Mouse (Mus musculus) liver, embryonic 16.5 days (tissue): Measurements from ENCODE around the gene Serpinf1. TPM values are rescaled to one million over a fixed set of nuclear protein-coding genes. Genes with fewer than 3 reads are reported as not detected.

Source experiments
- ATAC-seq: fragments of 200-750 bp; cut with Nextera tagmentation; 2 replicates; pipeline ENCODE4 v1.8.0; 2017; ENCODE audit warnings: low read depth, mild to moderate bottlenecking, moderate number of reproducible peaks, moderate library complexity
- H3K27ac ChIP-seq: fragments of 300-500 bp; sonication (generic); 2 replicates; pipeline ENCODE4 v1.5.1; 2014; ENCODE audit warnings: mild to moderate bottlenecking, low read length
- H3K27me3 ChIP-seq: fragments of 300-500 bp; sonication (generic); 2 replicates; pipeline ENCODE4 v1.6.1; 2014; ENCODE audit warnings: low read depth, low read length, mixed read lengths; ENCODE audit not compliant: control insufficient read depth, insufficient read depth
- H3K36me3 ChIP-seq: fragments of 300-500 bp; sonication (generic); 2 replicates; pipeline ENCODE4 v1.6.1; 2014; ENCODE audit warnings: mild to moderate bottlenecking; ENCODE audit not compliant: control insufficient read depth, insufficient read depth
- H3K4me1 ChIP-seq: fragments of 300-500 bp; sonication (generic); 2 replicates; pipeline ENCODE4 v1.6.1; 2014; ENCODE audit warnings: low read depth, low read length, mixed read lengths; ENCODE audit not compliant: control insufficient read depth
- H3K4me2 ChIP-seq: fragments of 300-500 bp; sonication (generic); 2 replicates; pipeline ENCODE4 v1.6.1; 2014; ENCODE audit warnings: low read depth, low read length, mixed read lengths
- H3K4me3 ChIP-seq: fragments of 300-500 bp; sonication (generic); 2 replicates; pipeline ENCODE4 v1.5.1; 2014; ENCODE audit warnings: low read depth, mild to moderate bottlenecking, low read length
- H3K9ac ChIP-seq: fragments of 300-500 bp; sonication (generic); 2 replicates; pipeline ENCODE4 v1.6.1; 2014; ENCODE audit warnings: low read depth, low read length
- H3K9me3 ChIP-seq: fragments of 300-500 bp; sonication (generic); replicated peaks from 2 replicates; pipeline ENCODE4 v1.6.1; 2016; ENCODE audit warnings: low read length; ENCODE audit not compliant: control insufficient read depth
- WGBS: fragments of 180-500 bp; shearing (Covaris S2); extraction: QIAGEN DNeasy Blood & Tissue Kit; methylation state at CpG from one replicate; pipeline ENCODE4 v1.1.7; 2014; ENCODE audit not compliant: insufficient replicate concordance; 5-methylcytosine and 5-hydroxymethylcytosine counted together
- polyA plus RNA-seq: library from polyadenylated mRNA; unstranded; fragments of >200 nt; fragmentation: Nextera tagmentation; extraction: Ambion mirVana; gene quantifications from 2 replicates; pipeline ENCODE4 v1.2.1, GENCODE M21; 2015

The Serpinf1 gene
- polyA plus RNA-seq, 1 experiment from 2014 or later, result 402 TPM

DNA sequence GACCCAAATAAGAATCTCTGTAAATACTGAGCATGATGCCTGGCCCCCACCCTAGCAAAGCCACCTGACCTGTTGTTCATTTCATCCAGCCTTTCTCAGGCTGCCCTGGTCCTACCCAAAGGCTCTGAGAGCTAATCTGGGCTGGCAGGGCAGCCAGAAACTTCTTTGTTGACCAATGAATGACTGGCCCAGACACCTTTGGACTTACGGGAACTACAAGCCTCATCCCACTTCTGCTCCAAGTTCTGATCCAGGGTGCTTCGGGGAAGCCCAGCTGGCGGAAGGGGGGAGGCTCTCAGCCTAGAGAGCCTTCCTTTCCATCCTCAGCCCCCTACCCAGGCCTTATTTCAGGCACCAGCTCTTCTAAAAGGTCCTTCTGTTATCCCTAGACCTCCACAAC is 16.3 kb upstream of the Serpinf1 start:
- H3K27ac ChIP-seq, result peak overlapping the region; percentile 64
- no peak for ATAC-seq

GRCm38 (mm10) chr11:75438194-75438593 is 15.7 kb upstream of the Serpinf1 start:
- 67% methylated on average over 13 of the region's 13 CpGs for WGBS
- Histone ChIP-seq H3K9ac (peak overlapping the region; percentile 44), H3K4me1 (peaks cover 3% of the 10 kb centered on the region), H3K9me3 (0 out of 2 replicates have a peak, but pooled peaks cover 3% of the 10 kb centered on the region), H3K27ac (peak overlapping the region; percentile 64), H3K4me2 (peak overlapping the region; percentile 16; the same call in 1 of the 2 replicates), H3K27me3 (no peaks in the 10 kb centered on the region), H3K4me3 (peak overlapping the region; percentile 47), H3K36me3 (peaks cover 34% of the 10 kb centered on the region)
- no peak for ATAC-seq

More for the DNA sequence above, 16.3 kb upstream of the Serpinf1 start:
- Histone ChIP-seq H3K36me3 (peaks cover 37% of the 10 kb centered on the region), H3K27me3 (no peaks in the 10 kb centered on the region), H3K4me1 (peaks cover 3% of the 10 kb centered on the region), H3K9ac (peak overlapping the region; percentile 44), H3K4me2 (no peak overlapping the region), H3K4me3 (peak overlapping the region; percentile 47), H3K9me3 (0 out of 2 replicates have a peak, but pooled peaks cover 3% of the 10 kb centered on the region)
- 82% methylated on average over 3 of the region's 3 CpGs for whole genome bisulfite sequencing

GRCm38 (mm10) chr11:75434138-75434537 is 11.6 kb upstream of the Serpinf1 start:
- no peak overlapping the region for H3K27ac ChIP-seq

DNA sequence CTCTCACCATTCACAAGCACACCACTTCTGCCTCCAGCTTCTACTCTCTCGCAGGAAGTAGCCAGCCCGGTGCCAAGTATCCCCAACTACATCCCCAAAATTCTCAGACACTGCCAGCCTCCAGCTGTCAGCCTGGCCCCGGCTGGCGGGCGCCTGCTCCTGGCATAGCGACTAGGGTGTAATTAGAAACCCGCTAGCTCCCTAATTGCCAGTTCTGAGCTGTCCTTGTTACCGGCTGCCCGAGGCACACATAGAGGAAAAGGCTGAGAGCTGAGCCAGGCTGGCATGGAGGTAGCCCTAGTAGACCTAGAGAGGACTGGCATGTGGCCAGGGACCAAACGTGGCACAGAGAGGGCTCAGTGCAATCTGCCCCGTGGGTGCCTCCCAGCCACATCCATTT is 8.8 kb upstream of the Serpinf1 start:
- Histone ChIP-seq H3K27me3 (no peaks in the 10 kb centered on the region), H3K4me2 (no peak overlapping the region), H3K9ac (no peak overlapping the region), H3K27ac (no peak overlapping the region), H3K4me1 (no peaks in the 10 kb centered on the region; the same call in none of the 2 replicates), H3K36me3 (peaks cover 22% of the 10 kb centered on the region), H3K4me3 (no peak overlapping the region), H3K9me3 (0 out of 2 replicates have a peak, but pooled peaks cover 3% of the 10 kb centered on the region)
- ATAC-seq, result no peak
- 77% methylated on average over 11 of the region's 11 CpGs for WGBS

More at GRCm38 (mm10) chr11:75434138-75434537, 11.6 kb upstream of the Serpinf1 start:
- no peak overlapping the region for H3K4me3 ChIP-seq
- H3K9ac ChIP-seq, result no peak overlapping the region
- 0 out of 2 replicates have a peak, but pooled peaks cover 3% of the 10 kb centered on the region for H3K9me3 ChIP-seq
- ATAC-seq, result no peak
- peaks cover 22% of the 10 kb centered on the region for H3K36me3 ChIP-seq
- no peaks in the 10 kb centered on the region; the same call in 1 of the 2 replicates for H3K4me1 ChIP-seq
- 76% methylated on average over 5 of the region's 5 CpGs for WGBS
- H3K4me2 ChIP-seq, result no peak overlapping the region
- H3K27me3 ChIP-seq, result no peaks in the 10 kb centered on the region

DNA sequence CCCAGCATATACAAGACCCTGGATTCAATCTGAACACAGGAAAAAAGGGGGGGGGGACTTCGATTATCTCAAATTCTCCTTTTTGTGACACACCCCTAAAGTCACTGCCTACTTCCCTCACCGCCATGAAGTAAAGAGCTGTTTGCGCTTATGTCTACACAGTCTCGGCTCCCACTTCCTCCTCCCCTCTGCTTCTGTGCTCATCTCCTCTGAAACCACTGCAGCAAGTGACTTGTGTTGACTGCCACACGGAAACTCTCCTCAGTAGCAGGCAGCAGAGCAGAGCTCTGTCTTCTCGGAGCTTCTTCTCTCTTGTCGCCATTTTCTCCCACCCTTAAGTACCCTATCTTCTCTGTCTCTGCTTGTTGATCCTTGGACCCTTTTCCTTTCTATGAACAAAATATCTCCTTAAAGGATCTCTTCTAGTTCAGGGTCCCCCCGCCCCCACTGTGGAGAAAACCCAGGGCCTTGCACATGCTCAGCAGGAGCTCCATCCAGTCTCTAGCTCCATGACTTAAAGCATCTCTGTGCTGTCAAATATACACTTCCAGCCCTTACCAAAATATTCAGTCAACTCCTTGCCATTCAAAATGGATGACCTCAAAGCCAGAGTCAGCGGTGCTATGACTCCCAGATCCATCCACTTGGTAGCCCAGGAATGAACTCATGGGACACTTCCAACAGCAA is 6.7 kb upstream of the Serpinf1 start:
- WGBS, result 28% methylated on average over 9 of the region's 9 CpGs
- H3K27ac ChIP-seq, result no peak overlapping the region

GRCm38 (mm10) chr11:75424459-75424858 is 2.0 kb upstream of the Serpinf1 start:
- H3K4me3 ChIP-seq, result no peak overlapping the region
- H3K9ac ChIP-seq, result no peak overlapping the region
- no peaks in the 10 kb centered on the region; the same call in none of the 2 replicates for H3K4me1 ChIP-seq
- WGBS, result 73% methylated on average over 3 of the region's 3 CpGs
- H3K4me2 ChIP-seq, result no peak overlapping the region
- peak overlapping the region; percentile 58 for H3K27ac ChIP-seq
- peak; percentile 54 for ATAC-seq
- H3K9me3 ChIP-seq, result no peaks in the 10 kb centered on the region
- H3K27me3 ChIP-seq, result no peaks in the 10 kb centered on the region
- H3K36me3 ChIP-seq, result no peaks in the 10 kb centered on the region

More for the DNA sequence above, 6.7 kb upstream of the Serpinf1 start:
- H3K9me3 ChIP-seq, result 0 out of 2 replicates have a peak, but pooled peaks cover under 1% of the 10 kb centered on the region
- H3K36me3 ChIP-seq, result peaks cover 11% of the 10 kb centered on the region
- 0 out of 2 replicates have a peak, but pooled peaks have one; percentile 19 for ATAC-seq
- H3K4me1 ChIP-seq, result no peaks in the 10 kb centered on the region; the same call in none of the 2 replicates
- no peak overlapping the region for H3K9ac ChIP-seq
- H3K4me3 ChIP-seq, result no peak overlapping the region
- no peaks in the 10 kb centered on the region for H3K27me3 ChIP-seq
- H3K4me2 ChIP-seq, result no peak overlapping the region

- Histone ChIP-seq H3K9ac (no peak overlapping the region), H3K4me3 (no peak overlapping the region), H3K4me2 (no peak overlapping the region), H3K27ac (peak overlapping the region; percentile 58), H3K27me3 (no peaks in the 10 kb centered on the region), H3K36me3 (no peaks in the 10 kb centered on the region), H3K4me1 (no peaks in the 10 kb centered on the region; the same call in none of the 2 replicates), H3K9me3 (no peaks in the 10 kb centered on the region)
- 0 out of 2 replicates have a peak, but pooled peaks have one; percentile 25 for ATAC-seq
- WGBS, result 69% methylated on average over 9 of the region's 9 CpGs
Observed at GRCm38 (mm10) chr11:75424033-75424432, 1.5 kb upstream of the Serpinf1 start.

- Histone ChIP-seq H3K9ac (no peak overlapping the region), H3K36me3 (no peaks in the 10 kb centered on the region), H3K9me3 (no peaks in the 10 kb centered on the region), H3K4me3 (no peak overlapping the region), H3K27ac (no peak overlapping the region), H3K4me2 (no peak overlapping the region), H3K27me3 (no peaks in the 10 kb centered on the region), H3K4me1 (no peaks in the 10 kb centered on the region; the same call in 1 of the 2 replicates)
- ATAC-seq, result no peak
- WGBS, result 59% methylated on average over 3 of the region's 3 CpGs
Observed at GRCm38 (mm10) chr11:75423091-75423490, 590 bp upstream of the Serpinf1 start.
